Mouse (Mus musculus) right cerebral cortex, postnatal 10 days (tissue): ENCODE results near the gene Dzip1.

ENCODE experiments used
- DNase-seq, 2 experiments: peaks; one replicate each; pipeline ENCODE4 v3.0.0; 2021; ENCODE audit warnings: low spot score in 2 of 2

Gene Dzip1

GRCm38 (mm10) chr14:118922667-118923184 lies 2.5 kb downstream of the Dzip1 start:
- DNase-seq = peak; percentile 49 to 54

DNA sequence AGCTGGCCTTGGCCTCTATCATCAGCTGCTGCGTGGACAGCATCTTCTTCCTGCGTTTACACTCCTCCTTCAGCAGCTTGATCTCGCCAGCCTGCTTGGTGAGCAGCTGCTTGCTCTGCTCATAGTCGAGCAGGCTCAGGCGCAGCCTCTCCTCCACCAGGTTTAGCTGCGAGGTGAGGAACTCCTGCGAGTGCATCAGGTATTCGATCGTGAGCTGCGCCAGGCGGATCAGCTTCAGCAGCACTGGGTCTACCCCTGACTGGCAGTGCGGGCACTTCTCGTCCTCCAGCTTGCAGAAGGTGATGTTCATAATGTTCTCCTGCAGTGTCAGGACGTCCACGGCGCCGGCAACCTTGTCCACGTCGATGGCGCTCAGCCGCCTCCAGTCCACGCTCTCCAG lies 3.0 kb downstream of the Dzip1 start:
- peak in 1 of 2 experiments; percentile 50 for DNase-seq

GRCm38 (mm10) chr14:118920654-118921053 lies 4.6 kb downstream of the Dzip1 start:
- no peak for DNase-seq

DNA sequence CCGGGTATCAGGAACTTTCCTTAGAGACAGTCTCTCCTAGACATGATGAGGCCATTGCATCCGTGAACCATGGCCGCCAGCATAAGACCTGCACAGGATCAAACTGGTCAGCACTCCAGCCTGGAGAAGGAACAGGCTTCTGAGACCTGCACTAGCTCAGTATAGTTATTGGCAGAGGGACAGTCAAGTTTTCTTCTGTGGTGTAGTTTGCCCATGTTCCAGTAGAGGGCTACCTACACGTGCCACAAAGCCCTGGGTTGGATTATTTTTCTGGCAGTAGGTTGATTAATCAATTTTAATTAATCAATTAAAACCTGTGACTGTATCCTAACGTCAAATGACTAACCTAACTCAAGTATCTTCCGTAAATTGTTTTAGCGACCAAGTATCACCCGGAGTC lies 6.2 kb downstream of the Dzip1 start:
- DNase-seq = peak in 1 of 2 experiments; percentile 35

DNA sequence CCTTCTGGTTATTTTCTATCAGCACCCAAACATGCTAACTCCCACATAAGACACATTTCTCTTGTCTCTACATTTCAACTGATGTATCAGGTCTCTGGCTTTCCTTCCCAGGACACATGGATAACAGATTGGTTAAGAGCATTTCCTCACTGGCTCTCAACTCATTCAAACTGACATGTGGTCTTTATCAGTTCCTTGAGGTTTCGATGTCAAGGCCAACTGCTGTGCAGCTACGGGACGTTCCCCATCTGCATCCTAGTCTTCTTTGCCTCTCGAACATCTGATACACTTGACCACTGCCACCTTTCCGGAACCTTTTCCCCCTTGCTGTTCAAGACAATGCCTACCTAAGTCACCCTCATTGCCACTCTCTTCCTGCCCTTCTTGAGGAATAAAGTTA lies 11.6 kb downstream of the Dzip1 start:
- DNase-seq = no peak

GRCm38 (mm10) chr14:118911521-118911920 lies 13.7 kb downstream of the Dzip1 start:
- DNase-seq = no peak

GRCm38 (mm10) chr14:118910332-118911222 lies 14.7 kb downstream of the Dzip1 start:
- peak; percentile 73 to 84 for DNase-seq

DNA sequence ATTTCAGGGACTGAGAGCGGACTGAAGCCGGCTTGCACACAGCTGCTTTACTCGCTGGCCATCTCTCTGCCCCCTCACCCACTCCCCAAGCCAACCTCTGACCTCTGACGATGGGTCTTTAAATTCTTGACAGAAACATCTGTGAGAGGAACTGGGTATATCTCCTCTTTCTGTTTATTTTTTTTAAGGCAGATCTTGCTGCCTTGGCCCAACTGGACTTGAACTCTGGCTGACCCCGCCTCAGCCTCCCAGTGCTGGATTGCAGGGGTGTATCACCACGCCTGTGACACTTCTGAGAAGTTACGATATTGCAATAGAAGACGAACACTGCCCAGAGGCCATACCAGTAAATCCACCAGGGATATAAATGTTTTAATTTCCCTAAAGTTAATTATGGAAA lies 15.4 kb downstream of the Dzip1 start:
- no peak for DNase-seq

GRCm38 (mm10) chr14:118907592-118907991 lies 17.7 kb downstream of the Dzip1 start:
- DNase-seq = no peak

DNA sequence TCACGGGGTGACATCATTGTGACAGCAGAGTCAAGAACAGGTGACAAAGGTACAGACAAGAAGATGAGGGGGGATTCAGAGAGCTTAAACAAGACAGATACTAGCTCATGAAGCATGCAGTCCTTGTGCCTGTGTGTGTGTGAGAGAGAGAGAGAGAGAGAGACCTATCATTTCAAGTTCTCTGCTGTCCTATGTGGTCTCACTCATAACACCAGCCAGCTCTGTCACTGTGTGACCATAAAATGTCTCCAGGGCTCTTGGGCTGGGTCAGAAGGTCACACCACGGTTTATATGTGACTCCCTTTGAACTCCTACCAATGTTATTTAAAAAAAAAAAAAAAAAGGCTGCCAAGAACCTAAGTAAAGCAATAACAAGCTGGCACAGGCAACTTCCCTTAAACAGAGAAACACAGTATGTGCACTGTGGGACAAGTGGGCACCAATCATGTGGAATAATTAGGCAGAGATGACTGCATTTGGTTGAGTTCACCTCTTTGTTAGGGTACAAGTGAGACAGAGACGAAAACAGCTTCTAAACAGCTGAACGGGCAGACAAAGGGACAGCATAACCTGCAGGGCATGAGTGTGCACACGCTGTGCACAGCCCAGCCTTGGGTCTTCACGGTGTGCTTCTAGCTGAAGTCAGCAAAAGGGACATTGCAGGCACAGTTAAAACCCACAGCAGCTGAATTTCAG lies 21.2 kb downstream of the Dzip1 start:
- DNase-seq = no peak

DNA sequence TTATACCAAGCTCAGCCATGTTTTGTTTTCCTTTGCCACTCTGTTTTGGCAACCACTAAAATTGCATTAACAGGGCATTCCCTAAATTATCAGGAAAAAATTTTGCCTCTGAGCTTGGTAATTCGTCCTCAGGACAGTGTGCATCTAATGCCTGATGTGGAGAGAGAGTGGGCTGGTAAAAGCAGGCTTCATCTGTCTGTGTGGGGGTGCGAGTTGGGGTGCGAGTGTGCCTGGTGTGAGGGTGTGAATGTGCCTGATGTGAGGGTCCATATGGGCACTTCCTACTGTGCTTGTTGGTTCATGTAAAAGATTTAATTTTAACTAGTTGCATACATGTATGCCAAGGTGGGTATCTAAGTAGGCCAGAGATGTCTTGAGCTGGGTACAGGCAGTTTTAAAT lies 21.9 kb downstream of the Dzip1 start:
- DNase-seq = no peak

DNA sequence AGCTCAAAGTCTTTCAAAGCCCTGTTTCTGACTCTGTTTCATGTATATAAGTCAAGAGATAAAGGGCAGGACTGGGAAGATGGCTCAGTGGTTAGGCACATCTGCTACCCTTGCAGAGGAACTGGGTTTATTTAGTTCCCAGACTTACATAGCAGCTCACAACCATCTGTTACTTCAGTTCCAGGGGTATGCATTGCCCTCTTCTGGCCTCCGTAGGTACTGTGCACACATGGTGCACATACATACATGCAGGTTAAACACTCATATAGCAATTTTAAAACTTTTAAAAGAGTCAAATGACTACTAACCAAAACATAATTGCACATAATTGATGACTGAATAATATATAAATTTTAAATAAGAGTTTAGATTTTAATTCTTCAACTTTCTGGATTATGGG lies 24.3 kb downstream of the Dzip1 start:
- DNase-seq = no peak

GRCm38 (mm10) chr14:118899940-118900339 lies 25.3 kb downstream of the Dzip1 start:
- no peak for DNase-seq

- DNase-seq = no peak
Observed at GRCm38 (mm10) chr14:118895655-118896054, 29.6 kb downstream of the Dzip1 start.

DNA sequence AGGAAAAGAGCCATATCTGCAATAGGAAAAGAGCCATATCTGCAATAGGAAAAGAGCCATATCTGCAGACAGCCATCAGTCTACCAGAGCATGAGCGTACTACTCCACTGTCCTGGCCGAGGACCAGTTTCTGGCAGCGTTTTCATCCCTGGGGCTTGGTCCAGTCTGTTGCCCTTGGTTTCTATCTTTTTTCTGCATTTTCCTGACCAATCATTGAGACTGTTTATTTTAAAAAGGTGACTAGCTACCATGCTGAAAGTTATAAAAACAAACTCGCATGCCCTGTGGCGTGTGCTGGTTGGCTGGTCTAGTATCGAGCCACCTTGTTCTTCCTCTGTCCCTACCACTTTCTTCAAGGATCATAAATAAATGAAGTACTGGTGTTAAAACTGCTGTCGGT lies 30.0 kb downstream of the Dzip1 start:
- DNase-seq = no peak

- peak; percentile 57 to 80 for DNase-seq
Observed at GRCm38 (mm10) chr14:118890101-118890500, 35.2 kb downstream of the Dzip1 start.

DNA sequence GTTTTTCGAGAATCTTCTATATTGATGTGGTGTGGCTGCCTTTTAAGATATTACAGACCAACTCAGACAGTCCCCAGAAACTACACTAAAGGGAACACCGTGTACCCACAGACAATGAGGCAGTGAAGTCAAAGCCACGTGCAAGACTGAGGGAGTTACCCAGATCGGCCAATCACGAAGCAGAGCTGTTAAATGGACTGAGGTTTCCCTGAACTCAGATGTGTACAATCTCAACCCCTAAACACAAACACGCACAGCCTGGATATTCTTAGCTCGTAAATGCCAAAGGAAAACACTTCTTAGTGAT lies 41.1 kb downstream of the Dzip1 start:
- DNase-seq = no peak

GRCm38 (mm10) chr14:118883344-118884249 lies 41.7 kb downstream of the Dzip1 start:
- no peak for DNase-seq

GRCm38 (mm10) chr14:118880696-118881095 lies 44.6 kb downstream of the Dzip1 start:
- no peak for DNase-seq

- DNase-seq = no peak
Observed at GRCm38 (mm10) chr14:118878346-118878910, 46.8 kb downstream of the Dzip1 start.

- DNase-seq = no peak
Observed at GRCm38 (mm10) chr14:118874786-118875415, 50.4 kb downstream of the Dzip1 start.
